Mouse (Mus musculus) MEL (cell line): ENCODE results near the gene Scn4b. TPM values are rescaled to one million over a fixed set of nuclear protein-coding genes. Genes with fewer than 3 reads are reported as not detected.

ENCODE experiments used
- DNase-seq: peaks from one replicate; pipeline ENCODE4 v3.0.0; 2011; ENCODE audit warnings: low read depth, low spot score
- H3K27ac ChIP-seq: 2 replicates; pipeline ENCODE4 v1.5.1; 2012; ENCODE audit warnings: low read depth, mild to moderate bottlenecking, control low read depth, low read length, moderate library complexity; ENCODE audit not compliant: control insufficient read depth
- H3K27me3 ChIP-seq, 2 experiments: fragments of 150-350 bp in 1 of 2; sonication (generic) in 1 of 2; 2 replicates each; pipeline ENCODE4 v1.6.1; 2012; ENCODE audit warnings: low read length in 2 of 2, mild to moderate bottlenecking in 2 of 2, improper control_type of control experiment in 1 of 2, moderate library complexity in 1 of 2; ENCODE audit not compliant: insufficient read depth in 2 of 2, control insufficient read depth in 1 of 2
- H3K36me3 ChIP-seq, 2 experiments: 2 replicates each; pipeline ENCODE4 v1.6.1; 2012 to 2014; ENCODE audit warnings: low read length in 2 of 2, improper control_type of control experiment in 1 of 2, inconsistent platforms in 1 of 2, mild to moderate bottlenecking in 1 of 2; ENCODE audit not compliant: insufficient read depth in 2 of 2, control insufficient read depth in 1 of 2
- H3K4me1 ChIP-seq, 2 experiments: fragments of 150-350 bp in 1 of 2; sonication (generic) in 1 of 2; 2 replicates each; pipeline ENCODE4 v1.6.1; 2012; ENCODE audit warnings: low read length in 2 of 2, improper control_type of control experiment in 1 of 2, mild to moderate bottlenecking in 1 of 2; ENCODE audit not compliant: insufficient read depth in 2 of 2, control insufficient read depth in 1 of 2
- H3K4me3 ChIP-seq, 2 experiments: fragments of 150-350 bp in 1 of 2; sonication (generic) in 1 of 2; 2 replicates each; pipeline ENCODE4 v1.5.1; 2012; ENCODE audit warnings: low read depth in 2 of 2, low read length in 2 of 2, mild to moderate bottlenecking in 2 of 2, moderate library complexity in 2 of 2, control low read depth in 1 of 2, improper control_type of control experiment in 1 of 2; ENCODE audit not compliant: control insufficient read depth in 1 of 2, insufficient read depth in 1 of 2
- H3K79me2 ChIP-seq: 2 replicates; pipeline ENCODE4 v1.6.1; 2012; ENCODE audit warnings: mild to moderate bottlenecking, low read length, moderate library complexity; ENCODE audit not compliant: control insufficient read depth, poor library complexity, insufficient read depth
- H3K9ac ChIP-seq: 2 replicates; pipeline ENCODE4 v1.6.1; 2012; ENCODE audit warnings: low read depth, mild to moderate bottlenecking, control low read depth, low read length, moderate library complexity; ENCODE audit not compliant: control insufficient read depth, poor library complexity, severe bottlenecking
- H3K9me3 ChIP-seq: fragments of 150-350 bp; sonication (generic); replicated peaks from 2 replicates; pipeline ENCODE4 v1.6.1; 2012; ENCODE audit warnings: mild to moderate bottlenecking, low read length, improper control_type of control experiment, moderate library complexity; ENCODE audit not compliant: insufficient read depth
- CHD1 ChIP-seq: IDR thresholded peaks from 2 replicates; pipeline ENCODE4 v1.6.1; 2012; ENCODE audit warnings: low read depth, mild to moderate bottlenecking, inconsistent platforms, low read length, improper control_type of control experiment
- CTCF ChIP-seq, 3 experiments: IDR thresholded peaks in 2 of 3; conservative IDR thresholded peaks in 1 of 3; 2 replicates each; pipeline ENCODE4 v1.5.1; 2011 to 2012; ENCODE audit warnings: low read length in 3 of 3, low read depth in 2 of 3, mild to moderate bottlenecking in 2 of 3, improper control_type of control experiment in 1 of 3, inconsistent platforms in 1 of 3, mixed read lengths in 1 of 3, moderate library complexity in 1 of 3; ENCODE audit not compliant: control insufficient read depth in 1 of 3, insufficient read depth in 1 of 3, poor library complexity in 1 of 3, severe bottlenecking in 1 of 3
- ELF1 ChIP-seq: IDR thresholded peaks from 2 replicates; pipeline ENCODE4 v1.6.1; 2014; ENCODE audit warnings: low read depth, mild to moderate bottlenecking, inconsistent platforms, low read length, improper control_type of control experiment, moderate library complexity
- HCFC1 ChIP-seq: IDR thresholded peaks from 2 replicates; pipeline ENCODE4 v1.6.1; 2012; ENCODE audit warnings: low read depth, mild to moderate bottlenecking, inconsistent platforms, low read length, improper control_type of control experiment, moderate library complexity
- MAX ChIP-seq: IDR thresholded peaks from 2 replicates; pipeline ENCODE4 v1.6.1; 2011; ENCODE audit warnings: low read length, improper control_type of control experiment
- MXI1 ChIP-seq: IDR thresholded peaks from 2 replicates; pipeline ENCODE4 v1.6.1; 2011; ENCODE audit warnings: mild to moderate bottlenecking, low read depth, low read length, improper control_type of control experiment
- MYB ChIP-seq: IDR thresholded peaks from 2 replicates; pipeline ENCODE4 v1.6.1; 2011; ENCODE audit warnings: mild to moderate bottlenecking, low read depth, low read length, improper control_type of control experiment
- MYC ChIP-seq: IDR thresholded peaks from 2 replicates; pipeline ENCODE4 v1.6.1; 2011; ENCODE audit warnings: low read depth, mild to moderate bottlenecking, low read length, improper control_type of control experiment, moderate library complexity
- SIN3A ChIP-seq: IDR thresholded peaks from 2 replicates; pipeline ENCODE4 v1.6.1; 2012; ENCODE audit warnings: low read length, improper control_type of control experiment, inconsistent platforms
- TAL1 ChIP-seq: IDR thresholded peaks from 2 replicates; pipeline ENCODE4 v1.6.1; 2012; ENCODE audit warnings: mild to moderate bottlenecking, inconsistent platforms, low read length, moderate library complexity, mixed read lengths
- TBP ChIP-seq: IDR thresholded peaks from 2 replicates; pipeline ENCODE4 v1.8.0; 2011; ENCODE audit warnings: low read depth, low read length, improper control_type of control experiment
- UBTF ChIP-seq: IDR thresholded peaks from 2 replicates; pipeline ENCODE4 v1.6.1; 2012; ENCODE audit warnings: low read depth, mild to moderate bottlenecking, inconsistent platforms, low read length, improper control_type of control experiment, moderate library complexity, borderline replicate concordance; ENCODE audit not compliant: insufficient read depth
- USF2 ChIP-seq, 2 experiments: IDR thresholded peaks; 2 replicates each; pipeline ENCODE4 v1.6.1; 2011 to 2012; ENCODE audit warnings: improper control_type of control experiment in 2 of 2, low read length in 2 of 2, borderline replicate concordance in 1 of 2, inconsistent platforms in 1 of 2, low read depth in 1 of 2, mild to moderate bottlenecking in 1 of 2; ENCODE audit not compliant: insufficient read depth in 1 of 2
- ZKSCAN1 ChIP-seq: IDR thresholded peaks from 2 replicates; pipeline ENCODE4 v1.6.1; 2012; ENCODE audit warnings: low read depth, mild to moderate bottlenecking, inconsistent platforms, low read length, improper control_type of control experiment, moderate library complexity
- ZNF384 ChIP-seq: IDR thresholded peaks from 2 replicates; pipeline ENCODE4 v1.6.1; 2012; ENCODE audit warnings: low read depth, mild to moderate bottlenecking, inconsistent platforms, low read length, improper control_type of control experiment
- polyA plus RNA-seq, 2 experiments: library from polyadenylated mRNA; stranded (reverse) in 1 of 2; unstranded in 1 of 2; fragments of >175 nt in 1 of 2; fragments of >200 nt in 1 of 2; gene quantifications; 2 replicates each; pipeline versions ENCODE4 v1.2.1 to v1.2.4; 2012; ENCODE audit warnings: low replicate concordance in 2 of 2, low read depth in 1 of 2; ENCODE audit not compliant: insufficient read length in 2 of 2, insufficient read depth in 1 of 2, missing spikeins in 1 of 2
- total RNA-seq: library from RNA; depleted of rRNA; stranded (reverse); fragments of 300-350 nt; gene quantifications from 2 replicates; pipeline ENCODE4 v1.2.3, GENCODE M21; 2012

Scn4b gene
- total and polyA plus RNA-seq, 3 experiments, result not detected

- no peak overlapping the region for H3K9ac ChIP-seq
- no peaks in the 10 kb centered on the region for H3K79me2 ChIP-seq
- no peaks in the 10 kb centered on the region for H3K36me3 ChIP-seq
- DNase-seq, result no peak
- peaks cover 22% of the 10 kb centered on the region in 2 experiments for H3K27me3 ChIP-seq
- no peaks in the 10 kb centered on the region; a peak in 1 of 4 replicates for H3K4me1 ChIP-seq
- H3K4me3 ChIP-seq, result no peak overlapping the region
- TF ChIP-seq ZNF384 (no peak), TAL1 (no peak), SIN3A (no peak), MXI1 (no peak), MAX (no peak), CTCF (IDR thresholded peaks at IDR 0.05 in 2 of 3, conservative IDR thresholded peaks at IDR 0.05 in 1 of 3; ENCODE audit: control insufficient read depth in 1 of 3, insufficient read depth in 1 of 3, low read depth in 2 of 3, low read length in 3 of 3, poor library complexity in 1 of 3, severe bottlenecking in 1 of 3) (no peak), MYC (no peak), ELF1 (no peak)
- no peaks in the 10 kb centered on the region for H3K9me3 ChIP-seq
- H3K27ac ChIP-seq, result no peak overlapping the region
Observed at GRCm38 (mm10) chr9:45153361-45153760, 15.2 kb downstream of the Scn4b start.

GRCm38 (mm10) chr9:45167903-45168302 lies 29.7 kb downstream of the Scn4b start:
- Histone ChIP-seq H3K9me3 (no peaks in the 10 kb centered on the region), H3K27ac (no peak overlapping the region), H3K27me3 (peaks cover 0 to 2% of the 10 kb centered on the region in 2 experiments; a peak in 1 of 4 replicates), H3K79me2 (no peaks in the 10 kb centered on the region), H3K9ac (no peak overlapping the region), H3K4me3 (no peak overlapping the region), H3K36me3 (no peaks in the 10 kb centered on the region), H3K4me1 (no peaks in the 10 kb centered on the region)
- DNase-seq, result no peak
- no peak for TF ChIP-seq ZKSCAN1

GRCm38 (mm10) chr9:45170150-45170549 lies 32.0 kb downstream of the Scn4b start:
- Histone ChIP-seq H3K36me3 (no peaks in the 10 kb centered on the region), H3K4me1 (no peaks in the 10 kb centered on the region), H3K79me2 (no peaks in the 10 kb centered on the region), H3K9ac (no peak overlapping the region), H3K4me3 (no peak overlapping the region)
- no peak for TF ChIP-seq MYB
- TF ChIP-seq HCFC1, result no peak
- TF ChIP-seq TBP, result no peak
- TF ChIP-seq USF2 (IDR thresholded peaks at IDR 0.05; ENCODE audit: borderline replicate concordance in 1 of 2, insufficient read depth in 1 of 2, low read depth in 1 of 2, low read length in 2 of 2), result no peak
- no peak for TF ChIP-seq MYC
- TF ChIP-seq UBTF, result no peak
- TF ChIP-seq CHD1, result no peak
- TF ChIP-seq CTCF (IDR thresholded peaks at IDR 0.05 in 2 of 3, conservative IDR thresholded peaks at IDR 0.05 in 1 of 3; ENCODE audit: control insufficient read depth in 1 of 3, insufficient read depth in 1 of 3, low read depth in 2 of 3, low read length in 3 of 3, poor library complexity in 1 of 3, severe bottlenecking in 1 of 3), result no peak
- TF ChIP-seq, all 39 proteins: peak for 0
- no peak overlapping the region for H3K27ac ChIP-seq
- H3K27me3 ChIP-seq, result no peaks in the 10 kb centered on the region; a peak in 3 of 4 replicates
- H3K9me3 ChIP-seq, result no peaks in the 10 kb centered on the region
- DNase-seq, result no peak
